Mouse (Mus musculus) CH12.LX (cell line): ENCODE results near the gene Exoc3l2. TPM values are rescaled to one million over a fixed set of nuclear protein-coding genes. Genes with fewer than 3 reads are reported as not detected.

ENCODE experiments used
- DNase-seq: peaks from one replicate; pipeline ENCODE4 v3.0.0-alpha.2; 2013; ENCODE audit errors: extremely low read depth
- H3K27ac ChIP-seq: 2 replicates; pipeline ENCODE4 v1.5.1; 2012; ENCODE audit warnings: low read depth, mild to moderate bottlenecking, control low read depth, moderate library complexity; ENCODE audit not compliant: insufficient read depth
- H3K27me3 ChIP-seq: replicated peaks from 2 replicates; pipeline ENCODE3; 2012; ENCODE audit warnings: inconsistent platforms
- H3K36me3 ChIP-seq, 2 experiments: replicated peaks in 1 of 2; 2 replicates each; pipeline versions ENCODE3 to v1.6.1; 2012; ENCODE audit warnings: inconsistent platforms in 1 of 2, low read length in 1 of 2, mild to moderate bottlenecking in 1 of 2, mixed read lengths in 1 of 2, moderate library complexity in 1 of 2; ENCODE audit not compliant: control insufficient read depth in 1 of 2, insufficient read depth in 1 of 2
- H3K4me1 ChIP-seq, 2 experiments: 2 replicates each; pipeline ENCODE4 v1.6.1; 2012; ENCODE audit warnings: inconsistent platforms in 1 of 2, moderate library complexity in 1 of 2; ENCODE audit not compliant: insufficient read depth in 2 of 2, control insufficient read depth in 1 of 2
- H3K4me2 ChIP-seq: 2 replicates; pipeline ENCODE4 v1.6.1; 2012; ENCODE audit warnings: low read depth, mild to moderate bottlenecking, control low read depth; ENCODE audit not compliant: poor library complexity, insufficient read depth, severe bottlenecking
- H3K4me3 ChIP-seq, 3 experiments: fragments of 150-350 bp in 1 of 3; sonication (generic) in 1 of 3; replicated peaks in 1 of 3; 2 replicates each; pipeline versions ENCODE3 to v1.5.1; 2011 to 2012; ENCODE audit warnings: low read depth in 2 of 3, low read length in 2 of 3, mild to moderate bottlenecking in 2 of 3, moderate library complexity in 2 of 3, control low read depth in 1 of 3, improper control_type of control experiment in 1 of 3, inconsistent platforms in 1 of 3, mixed read lengths in 1 of 3; ENCODE audit not compliant: poor library complexity in 1 of 3
- H3K79me2 ChIP-seq: replicated peaks from 2 replicates; pipeline ENCODE4 v1.6.1; 2012; ENCODE audit warnings: mild to moderate bottlenecking, moderate library complexity; ENCODE audit not compliant: control insufficient read depth, poor library complexity, insufficient read depth, severe bottlenecking; ENCODE audit errors: extremely low read depth
- H3K9ac ChIP-seq: 2 replicates; pipeline ENCODE4 v1.6.1; 2012; ENCODE audit warnings: low read depth, mild to moderate bottlenecking, control low read depth, moderate library complexity; ENCODE audit not compliant: insufficient read depth
- H3K9me3 ChIP-seq: replicated peaks from 2 replicates; pipeline ENCODE3; 2012; ENCODE audit warnings: low read length, inconsistent platforms, mixed read lengths
- BHLHE40 ChIP-seq: IDR thresholded peaks from 2 replicates; pipeline ENCODE4 v1.6.1; 2011; ENCODE audit warnings: mild to moderate bottlenecking, low read depth, low read length, improper control_type of control experiment
- ELF1 ChIP-seq: IDR thresholded peaks from 2 replicates; pipeline ENCODE4 v1.6.1; 2014; ENCODE audit warnings: low read depth, mild to moderate bottlenecking, inconsistent platforms, low read length, improper control_type of control experiment
- ETS1 ChIP-seq: conservative IDR thresholded peaks from 2 replicates; pipeline ENCODE4 v1.6.1; 2012; ENCODE audit warnings: low read depth, mild to moderate bottlenecking, inconsistent platforms, low read length, improper control_type of control experiment, moderate library complexity
- HCFC1 ChIP-seq: IDR thresholded peaks from 2 replicates; pipeline ENCODE4 v1.6.1; 2012; ENCODE audit warnings: low read depth, mild to moderate bottlenecking, inconsistent platforms, low read length, improper control_type of control experiment
- IRF4 ChIP-seq: IDR thresholded peaks from 2 replicates; pipeline ENCODE4 v1.6.1; 2014; ENCODE audit warnings: low read depth, mild to moderate bottlenecking, inconsistent platforms, low read length, improper control_type of control experiment
- JUND ChIP-seq: conservative IDR thresholded peaks from 2 replicates; pipeline ENCODE4 v1.6.1; 2011; ENCODE audit warnings: low read depth, low read length, improper control_type of control experiment
- MAFK ChIP-seq: IDR thresholded peaks from 2 replicates; pipeline ENCODE4 v1.6.1; 2011; ENCODE audit warnings: low read length, improper control_type of control experiment; ENCODE audit not compliant: insufficient replicate concordance
- MAX ChIP-seq: IDR thresholded peaks from 2 replicates; pipeline ENCODE4 v1.6.1; 2011; ENCODE audit warnings: low read length, improper control_type of control experiment
- MEF2A ChIP-seq: IDR thresholded peaks from 2 replicates; pipeline ENCODE4 v1.6.1; 2014; ENCODE audit warnings: low read depth, mild to moderate bottlenecking, inconsistent platforms, low read length, improper control_type of control experiment, borderline replicate concordance
- MXI1 ChIP-seq: IDR thresholded peaks from 2 replicates; pipeline ENCODE4 v1.6.1; 2011; ENCODE audit warnings: mild to moderate bottlenecking, low read depth, low read length, improper control_type of control experiment
- MYC ChIP-seq: IDR thresholded peaks from 2 replicates; pipeline ENCODE4 v1.6.1; 2011; ENCODE audit warnings: low read depth, mild to moderate bottlenecking, improper control_type of control experiment, low read length
- NELFE ChIP-seq: IDR thresholded peaks from 2 replicates; pipeline ENCODE4 v1.6.1; 2011; ENCODE audit warnings: low read depth, low read length, improper control_type of control experiment
- NRF1 ChIP-seq: IDR thresholded peaks from 2 replicates; pipeline ENCODE4 v1.6.1; 2014; ENCODE audit warnings: low read depth, mild to moderate bottlenecking, inconsistent platforms, low read length, improper control_type of control experiment, moderate library complexity
- PAX5 ChIP-seq: IDR thresholded peaks from 2 replicates; pipeline ENCODE4 v1.6.1; 2012; ENCODE audit warnings: low read length, inconsistent platforms, mixed read lengths
- POLR2AphosphoS2 ChIP-seq: IDR thresholded peaks from 2 replicates; pipeline ENCODE4 v1.6.1; 2011; ENCODE audit warnings: low read depth, low read length, improper control_type of control experiment
- SIN3A ChIP-seq: IDR thresholded peaks from 2 replicates; pipeline ENCODE4 v1.6.1; 2012; ENCODE audit warnings: low read length, improper control_type of control experiment, inconsistent platforms
- SMC3 ChIP-seq: IDR thresholded peaks from 2 replicates; pipeline ENCODE4 v1.6.1; 2011; ENCODE audit warnings: low read depth, low read length, improper control_type of control experiment
- TBP ChIP-seq: conservative IDR thresholded peaks from 2 replicates; pipeline ENCODE4 v1.6.1; 2011; ENCODE audit warnings: low read depth, low read length, improper control_type of control experiment
- UBTF ChIP-seq: IDR thresholded peaks from 2 replicates; pipeline ENCODE4 v1.6.1; 2012; ENCODE audit warnings: low read depth, mild to moderate bottlenecking, inconsistent platforms, low read length, improper control_type of control experiment, moderate library complexity
- ZC3H11A ChIP-seq: IDR thresholded peaks from 2 replicates; pipeline ENCODE4 v1.6.1; 2012; ENCODE audit warnings: low read depth, mild to moderate bottlenecking, inconsistent platforms, low read length, improper control_type of control experiment
- ZMIZ1 ChIP-seq: IDR thresholded peaks from 2 replicates; pipeline ENCODE4 v1.6.1; 2012; ENCODE audit warnings: low read depth, mild to moderate bottlenecking, inconsistent platforms, low read length, improper control_type of control experiment
- ZNF384 ChIP-seq: IDR thresholded peaks from 2 replicates; pipeline ENCODE4 v1.6.1; 2012; ENCODE audit warnings: low read depth, low read length, improper control_type of control experiment, inconsistent platforms
- dilution Hi-C: fragments of 300-500 bp; cut with MboI; formaldehyde crosslinking; loops from 2 replicates; pipeline ENCODE4 v1.14.3; 2020; ENCODE audit warnings: low sequenced_read_pairs; ENCODE audit not compliant: extremely low pct_unique_long_range_greater_than_20kb, extremely low pct_ligation_motif_present
- in situ Hi-C: fragments of 300-500 bp; cut with MboI; formaldehyde crosslinking; loops from 3 replicates; pipeline ENCODE4 v1.14.3; 2019; ENCODE audit warnings: low sequenced_read_pairs, low pct_ligation_motif_present, low pct_unique_long_range_greater_than_20kb, mixed read lengths
- polyA plus RNA-seq: library from polyadenylated mRNA; unstranded; fragments of >175 nt; gene quantifications from 2 replicates; pipeline ENCODE4 v1.2.1, GENCODE M21; 2012; ENCODE audit warnings: low read depth; ENCODE audit not compliant: insufficient read length
- total RNA-seq, 2 experiments: library from RNA; depleted of rRNA; stranded (reverse); fragments of 300-350 nt in 1 of 2; fragments of >200 nt in 1 of 2; gene quantifications; 2 replicates each; pipeline ENCODE4 v1.2.3; 2012 to 2014

Gene Exoc3l2
- total and polyA plus RNA-seq, 3 experiments, result 0.08 TPM; not detected in 2

DNA sequence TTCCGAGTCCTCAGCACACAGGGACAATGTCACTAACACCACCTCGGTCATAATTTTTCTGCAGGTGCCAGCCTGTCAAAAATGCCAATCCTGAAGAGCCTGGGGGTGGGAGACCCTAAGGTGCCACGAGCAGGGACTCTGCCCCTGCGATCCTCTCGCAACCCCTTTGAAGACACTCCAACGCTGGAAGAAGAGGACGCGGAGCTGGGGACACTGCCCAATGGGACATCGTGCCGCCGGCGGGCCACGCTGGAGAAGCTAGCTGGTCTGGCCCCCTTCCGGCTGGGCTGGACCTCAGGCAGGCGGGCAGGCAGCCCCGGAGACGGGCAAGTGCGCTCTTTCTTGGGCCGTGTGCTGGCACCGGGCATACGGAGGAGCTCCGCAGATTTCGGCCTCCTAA lies 6.3 kb downstream of the Exoc3l2 start:
- Histone ChIP-seq H3K27me3 (peaks cover 79% of the 10 kb centered on the region), H3K79me2 (no peaks in the 10 kb centered on the region), H3K9ac (no peak overlapping the region)
- TF ChIP-seq NRF1 (no peak), MAX (no peak), HCFC1 (no peak), NELFE (no peak), SMC3 (no peak), MAFK (no peak), BHLHE40 (no peak), ZC3H11A (no peak), MYC (no peak), POLR2AphosphoS2 (no peak), MXI1 (no peak), UBTF (no peak), PAX5 (no peak), TBP (no peak), ZNF384 (no peak), ELF1 (no peak), IRF4 (no peak)
- TF ChIP-seq, all 38 proteins: peak for 0
- Histone ChIP-seq H3K4me3 (no peak overlapping the region), H3K4me1 (peaks cover 5 to 24% of the 10 kb centered on the region in 2 experiments), H3K4me2 (no peak overlapping the region), H3K27ac (no peak overlapping the region), H3K9me3 (peaks cover 11% of the 10 kb centered on the region), H3K36me3 (no peaks in the 10 kb centered on the region)
- dilution Hi-C loops, result no loop called here
- in situ Hi-C loops, result no loop called here
- no peak for DNase-seq

DNA sequence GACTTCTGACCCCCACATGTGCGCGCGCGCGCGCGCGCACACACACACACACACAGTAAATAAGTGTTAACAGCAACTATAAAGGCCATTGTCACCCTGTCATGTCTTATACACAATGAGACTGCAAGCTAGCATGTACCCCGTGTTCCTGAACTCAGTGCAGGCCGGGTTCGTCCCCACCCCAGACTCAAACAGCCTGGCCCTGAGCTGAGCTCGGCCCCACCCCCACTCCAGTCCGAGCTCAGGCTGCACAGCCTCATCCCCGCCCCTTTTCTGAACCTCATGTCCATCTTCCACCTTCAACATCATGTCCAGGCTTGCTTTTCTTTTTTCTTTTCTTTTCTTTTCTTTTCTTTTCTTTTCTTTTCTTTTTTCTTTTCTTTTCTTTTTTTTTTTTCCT lies 7.2 kb downstream of the Exoc3l2 start:
- peaks cover 5 to 24% of the 10 kb centered on the region in 2 experiments for H3K4me1 ChIP-seq
- in situ Hi-C loops, result no loop called here
- H3K4me3 ChIP-seq, result no peak overlapping the region
- H3K4me2 ChIP-seq, result no peak overlapping the region
- no peak for DNase-seq
- peaks cover 15% of the 10 kb centered on the region for H3K9me3 ChIP-seq
- TF ChIP-seq MEF2A (no peak), JUND (no peak), IRF4 (no peak), ZC3H11A (no peak), ETS1 (no peak), NRF1 (no peak), NELFE (no peak), UBTF (no peak), ZMIZ1 (no peak), BHLHE40 (no peak), SIN3A (no peak)
- no peak overlapping the region for H3K27ac ChIP-seq
- dilution Hi-C loops, result no loop called here
- no peaks in the 10 kb centered on the region for H3K36me3 ChIP-seq
- no peaks in the 10 kb centered on the region for H3K79me2 ChIP-seq
- peaks cover 78% of the 10 kb centered on the region for H3K27me3 ChIP-seq
- no peak overlapping the region for H3K9ac ChIP-seq
